Mouse (Mus musculus): Measurements from ENCODE around the gene Pten. TPM values are rescaled to one million over a fixed set of nuclear protein-coding genes. Genes with fewer than 3 reads are reported as not detected.

Pten gene
- polyA plus RNA-seq, 1 experiment from 2014 or later, result 5.4 TPM

GRCm38 (mm10) chr19:32848041-32848440 is 90.7 kb downstream of the Pten start:
- no peaks in the 10 kb centered on the region for H3K4me1 ChIP-seq
- 67% methylated on average over 3 of the region's 3 CpGs for WGBS
- no peak for DNase-seq (ENCODE audit: low spot score)
- no peaks in the 10 kb centered on the region for H3K9me3 ChIP-seq
- no peak overlapping the region for H3K4me3 ChIP-seq
- H3K36me3 ChIP-seq, result no peaks in the 10 kb centered on the region
- H3K27ac ChIP-seq, result no peak overlapping the region
- H3K27me3 ChIP-seq (ENCODE audit: insufficient read depth, poor library complexity, severe bottlenecking), result no peaks in the 10 kb centered on the region

- H3K9me3 ChIP-seq, result no peaks in the 10 kb centered on the region
- H3K27ac ChIP-seq, result no peak overlapping the region
- WGBS, result 60% methylated on average over 3 of the region's 3 CpGs
- no peak for DNase-seq (ENCODE audit: low spot score)
- H3K4me3 ChIP-seq, result no peak overlapping the region
- no peaks in the 10 kb centered on the region for H3K4me1 ChIP-seq
- H3K36me3 ChIP-seq, result no peaks in the 10 kb centered on the region
- H3K27me3 ChIP-seq (ENCODE audit: insufficient read depth, poor library complexity, severe bottlenecking), result no peaks in the 10 kb centered on the region
Measured at GRCm38 (mm10) chr19:32852306-32852705, 95.0 kb downstream of the Pten start.

- Histone ChIP-seq H3K9me3 (no peaks in the 10 kb centered on the region), H3K36me3 (no peaks in the 10 kb centered on the region), H3K27me3 (ENCODE audit: insufficient read depth, poor library complexity, severe bottlenecking) (peaks cover 9% of the 10 kb centered on the region; the same call in 1 of the 2 replicates), H3K27ac (no peak overlapping the region), H3K4me3 (no peak overlapping the region), H3K4me1 (0 out of 2 replicates have a peak, but pooled peaks cover 2% of the 10 kb centered on the region)
- 81% methylated on average over 12 of the region's 12 CpGs for WGBS
- no peak for DNase-seq (ENCODE audit: low spot score)
Measured at GRCm38 (mm10) chr19:32861675-32862575, 104.6 kb downstream of the Pten start.

GRCm38 (mm10) chr19:32866765-32867164 is 109.5 kb downstream of the Pten start:
- no peak overlapping the region for H3K27ac ChIP-seq
- 0 out of 2 replicates have a peak, but pooled peaks cover 6% of the 10 kb centered on the region for H3K4me1 ChIP-seq
- H3K9me3 ChIP-seq, result no peaks in the 10 kb centered on the region
- peaks cover 9% of the 10 kb centered on the region; the same call in 1 of the 2 replicates for H3K27me3 ChIP-seq (ENCODE audit: insufficient read depth, poor library complexity, severe bottlenecking)
- DNase-seq (ENCODE audit: low spot score), result no peak
- 7% methylated on average over 13 of the region's 13 CpGs for WGBS
- H3K36me3 ChIP-seq, result no peaks in the 10 kb centered on the region
- peak overlapping the region; percentile 50 for H3K4me3 ChIP-seq

- Histone ChIP-seq H3K27me3 (ENCODE audit: insufficient read depth, poor library complexity, severe bottlenecking) (peaks cover 9% of the 10 kb centered on the region; the same call in 1 of the 2 replicates), H3K4me3 (peak overlapping the region; percentile 50), H3K9me3 (no peaks in the 10 kb centered on the region), H3K36me3 (no peaks in the 10 kb centered on the region), H3K4me1 (0 out of 2 replicates have a peak, but pooled peaks cover 6% of the 10 kb centered on the region), H3K27ac (no peak overlapping the region)
- 7% methylated on average over 18 of the region's 18 CpGs for WGBS
- no peak for DNase-seq (ENCODE audit: low spot score)
Measured at GRCm38 (mm10) chr19:32867181-32867897, 110.0 kb downstream of the Pten start.

GRCm38 (mm10) chr19:32868560-32868959 is 111.3 kb downstream of the Pten start:
- no peaks in the 10 kb centered on the region for H3K9me3 ChIP-seq
- H3K27ac ChIP-seq, result no peak overlapping the region
- H3K4me3 ChIP-seq, result no peak overlapping the region
- peaks cover 9% of the 10 kb centered on the region; the same call in 1 of the 2 replicates for H3K27me3 ChIP-seq (ENCODE audit: insufficient read depth, poor library complexity, severe bottlenecking)
- H3K36me3 ChIP-seq, result no peaks in the 10 kb centered on the region
- no peak for DNase-seq (ENCODE audit: low spot score)
- WGBS, result 46% methylated on average over 5 of the region's 5 CpGs
- H3K4me1 ChIP-seq, result 0 out of 2 replicates have a peak, but pooled peaks cover 6% of the 10 kb centered on the region

GRCm38 (mm10) chr19:32869053-32869680 is 111.9 kb downstream of the Pten start:
- H3K9me3 ChIP-seq, result no peaks in the 10 kb centered on the region
- H3K4me1 ChIP-seq, result 0 out of 2 replicates have a peak, but pooled peaks cover 6% of the 10 kb centered on the region
- H3K4me3 ChIP-seq, result no peak overlapping the region
- no peak overlapping the region for H3K27ac ChIP-seq
- DNase-seq (ENCODE audit: low spot score), result no peak
- 28% methylated on average over 10 of the region's 10 CpGs for WGBS
- no peaks in the 10 kb centered on the region for H3K36me3 ChIP-seq
- H3K27me3 ChIP-seq (ENCODE audit: insufficient read depth, poor library complexity, severe bottlenecking), result peaks cover 9% of the 10 kb centered on the region; the same call in 1 of the 2 replicates

- Histone ChIP-seq H3K4me3 (no peak overlapping the region), H3K27ac (no peak overlapping the region), H3K9me3 (no peaks in the 10 kb centered on the region), H3K4me1 (no peaks in the 10 kb centered on the region), H3K36me3 (no peaks in the 10 kb centered on the region), H3K27me3 (ENCODE audit: insufficient read depth, poor library complexity, severe bottlenecking) (no peaks in the 10 kb centered on the region)
- 69% methylated on average over 7 of the region's 7 CpGs for WGBS
- DNase-seq (ENCODE audit: low spot score), result peak; percentile 30
Measured at GRCm38 (mm10) chr19:32873904-32874637, 116.8 kb downstream of the Pten start.

Other genes with a start within 250 kb of the Pten start
- gene Papss2, start 161.7 kb upstream of the Pten start, polyA plus RNA-seq (2016; fragmentation: Nextera tagmentation; extraction: Ambion mirVana), result 6.6 and 12.2 TPM in 2 replicates
- gene Atad1, start 17.7 kb upstream of the Pten start, polyA plus RNA-seq (2016; fragmentation: Nextera tagmentation; extraction: Ambion mirVana), result 63.4 and 68.1 TPM in 2 replicates